Mouse (Mus musculus) T-cell, adult 2 months (primary cell): Measurements from ENCODE around the gene B430218F22Rik.
A peak's percentile ranks its signal among the peaks of the same experiment; 100 is the strongest.
"Not testable (repeated sequence)": the region's sequence is repeated elsewhere in the genome, so short reads cannot be mapped to it uniquely, and the experiment has no call there.

Experiments used
- DNase-seq: peaks from one replicate; pipeline ENCODE4 v3.0.0; 2022; ENCODE audit warnings: low spot score

The B430218F22Rik gene

DNA sequence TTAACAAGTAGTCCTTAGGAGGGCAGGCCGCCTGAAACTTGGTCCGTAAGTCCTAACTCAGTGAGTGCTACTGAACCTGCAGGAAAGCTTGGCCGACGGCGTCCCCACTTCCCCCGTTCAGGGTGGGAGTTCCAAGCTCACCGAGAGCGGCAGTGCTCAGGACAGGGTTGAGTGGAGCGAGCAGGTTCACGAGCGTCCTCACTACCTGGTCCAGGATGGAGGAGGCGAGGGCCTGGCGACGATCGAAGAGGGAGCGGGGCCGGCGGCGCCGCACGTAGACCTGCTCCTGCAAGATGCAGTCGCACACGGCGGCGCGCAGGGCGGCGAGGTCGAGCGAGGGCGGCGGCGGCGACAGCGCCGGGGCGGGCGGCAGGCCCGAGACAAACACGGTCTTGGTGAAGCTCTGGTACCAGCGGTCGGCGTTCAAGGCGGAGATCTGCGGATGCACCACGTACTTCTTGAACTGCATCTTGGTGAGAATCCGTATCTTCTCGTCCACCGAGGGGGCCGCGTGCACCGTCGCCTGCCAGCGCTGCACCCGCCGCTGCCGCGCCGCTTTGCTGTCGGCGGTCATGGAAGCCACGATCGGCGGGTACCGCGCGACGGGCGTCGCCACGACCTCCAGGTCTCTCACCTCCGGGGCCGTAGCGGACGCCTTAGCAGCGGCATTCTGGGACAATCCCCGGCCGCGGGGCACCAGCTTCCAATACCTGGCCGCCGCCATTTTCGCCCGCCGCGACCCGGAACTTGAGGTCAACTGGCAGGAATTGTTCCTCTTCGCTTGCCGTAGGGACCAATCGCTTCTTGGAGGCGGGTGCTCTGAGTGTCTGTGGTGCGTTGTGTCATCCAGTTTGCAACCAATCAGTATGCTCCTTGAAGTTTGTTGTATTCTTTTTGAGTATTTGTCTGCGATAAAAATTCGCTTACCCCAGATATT lies at the start of gene B430218F22Rik, which contains the start of gene Mrps30:
Gene B430218F22Rik, plus strand, starts transcription at position 120 of the 937 bp plus-strand sequence.
Gene Mrps30, minus strand, starts transcription at position 742 of the 937 bp plus-strand sequence.
- peak; percentile 93 for DNase-seq

DNA sequence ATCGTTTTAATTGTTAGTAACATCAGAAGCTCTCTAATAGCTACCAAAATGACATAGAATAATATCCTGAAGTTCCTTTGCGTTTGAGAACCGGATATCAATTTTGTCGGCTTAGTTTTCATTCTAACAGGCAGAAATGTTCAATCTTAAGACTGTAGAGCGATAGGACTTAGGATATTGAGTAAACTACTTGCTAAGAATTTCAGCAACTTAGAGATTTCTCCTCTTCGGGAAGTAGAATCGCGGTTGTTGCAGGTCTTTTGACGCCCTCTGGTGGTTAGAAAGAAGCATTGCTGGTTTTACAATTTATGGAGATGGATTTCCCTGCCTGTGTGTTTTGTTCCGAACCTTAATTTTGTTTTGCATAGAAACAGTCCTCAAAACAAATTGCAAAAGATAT lies 36.2 kb upstream of the B430218F22Rik start:
- no peak for DNase-seq

DNA sequence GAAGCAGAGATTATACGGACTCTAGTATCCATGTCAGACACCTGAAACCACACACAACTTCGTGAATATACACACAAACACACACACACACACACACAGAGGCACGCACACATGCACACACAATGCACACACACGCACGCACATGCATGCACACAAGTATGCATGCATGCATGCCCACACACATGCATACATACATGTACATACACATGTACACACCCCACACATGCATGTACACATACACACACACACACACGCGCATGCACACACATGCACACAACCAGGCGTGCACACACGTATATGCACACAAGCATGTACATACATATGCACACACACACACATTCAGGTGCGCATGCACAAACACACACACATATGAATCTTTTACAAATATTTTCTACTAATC lies 35.6 kb upstream of the B430218F22Rik start:
- DNase-seq: no peak

DNA sequence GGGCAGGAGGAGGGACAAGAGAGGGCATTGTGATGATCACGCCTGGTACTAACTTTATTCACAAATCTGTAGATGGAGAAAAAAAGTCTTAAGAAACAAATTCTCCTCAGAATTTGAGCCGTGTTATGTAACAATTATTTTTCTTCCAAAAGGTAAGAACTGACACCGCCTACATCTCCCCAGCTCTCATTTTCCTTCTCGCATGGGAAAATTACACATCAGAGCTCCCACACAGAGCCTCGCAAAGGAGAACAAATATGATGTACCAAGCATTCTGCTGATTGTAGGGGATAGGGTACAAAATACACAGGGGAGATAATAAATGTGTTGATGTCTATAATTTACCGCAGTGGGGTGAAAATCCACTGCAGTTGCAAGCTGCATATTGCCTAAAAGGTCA lies 23.1 kb upstream of the B430218F22Rik start:
- no peak for DNase-seq

DNA sequence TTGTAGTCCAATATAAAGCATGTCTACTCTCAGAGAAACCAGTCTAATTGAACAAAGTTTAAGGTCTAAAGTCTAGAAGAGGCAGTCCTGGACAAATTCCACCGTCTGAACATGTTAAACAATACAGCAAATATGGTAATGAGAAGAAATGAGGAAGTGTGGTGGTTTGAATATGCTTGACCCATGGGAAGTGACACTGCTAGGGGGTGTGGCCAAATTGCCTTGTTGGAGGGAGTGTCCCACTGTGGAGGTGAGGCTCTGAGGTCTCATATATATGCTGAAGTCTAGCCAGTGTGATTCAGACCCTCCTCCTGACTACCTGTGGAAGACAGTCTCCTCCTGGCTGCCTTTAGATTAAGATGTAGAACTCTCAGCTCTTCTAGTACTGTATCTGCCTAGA lies 20.7 kb upstream of the B430218F22Rik start:
- DNase-seq: no peak

DNA sequence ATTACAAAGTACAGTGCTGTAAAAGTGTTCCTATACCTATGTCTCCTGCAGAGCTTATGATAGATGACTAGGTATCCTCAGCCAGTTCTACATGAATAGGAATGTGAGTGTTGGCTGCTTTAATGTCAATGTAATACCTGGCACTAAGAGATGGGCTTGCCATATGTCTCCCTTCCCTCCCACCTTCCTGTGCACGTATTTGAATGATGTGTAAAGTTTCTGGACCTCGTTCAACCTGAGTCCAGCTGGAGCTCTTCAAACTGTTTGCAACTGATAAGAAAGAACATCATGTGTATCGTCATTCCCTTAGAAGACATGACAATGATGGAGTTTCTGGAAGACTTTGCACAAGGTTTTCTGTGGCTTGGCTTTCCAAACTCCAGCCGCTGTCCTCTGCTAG lies 13.6 kb upstream of the B430218F22Rik start:
- DNase-seq: no peak

DNA sequence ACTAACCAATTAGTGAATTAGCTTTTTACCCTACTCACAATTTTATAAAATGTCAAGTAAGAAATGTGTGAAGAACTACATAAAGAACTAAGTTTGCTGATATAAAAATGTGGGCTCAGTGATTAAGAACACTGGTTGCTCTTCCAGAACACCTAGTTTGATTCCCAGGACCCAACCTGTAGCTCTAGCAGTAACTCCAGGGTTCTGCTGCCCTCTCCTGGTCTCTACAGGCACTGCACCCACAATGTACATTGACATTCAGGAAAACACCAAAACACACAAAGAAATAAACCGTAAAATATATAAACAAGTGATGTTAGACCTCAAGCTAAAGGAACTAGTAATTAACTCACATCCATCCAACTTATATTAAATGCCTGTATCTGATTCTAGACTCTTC lies 7.3 kb upstream of the B430218F22Rik start:
- peak; percentile 42 for DNase-seq

DNA sequence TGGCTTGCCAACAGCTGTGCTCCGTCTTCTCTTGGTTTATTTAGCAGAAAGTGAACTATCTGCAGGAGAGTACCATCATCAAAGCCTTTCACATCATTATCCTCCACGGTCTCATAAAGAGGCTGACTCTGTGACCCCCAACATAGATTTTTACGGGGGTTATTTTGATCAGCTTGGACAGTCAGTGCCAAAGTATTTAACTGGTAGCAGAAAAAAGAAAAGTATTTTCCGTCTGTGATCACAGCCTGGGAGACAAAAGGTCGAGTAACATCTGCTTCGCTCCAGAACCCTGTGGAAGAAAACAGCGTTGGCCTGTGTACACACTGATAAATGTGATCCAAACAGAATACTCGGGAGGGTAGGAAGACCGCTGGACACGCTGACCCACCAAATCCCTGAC lies 6.0 kb upstream of the B430218F22Rik start:
- DNase-seq: no peak

DNA sequence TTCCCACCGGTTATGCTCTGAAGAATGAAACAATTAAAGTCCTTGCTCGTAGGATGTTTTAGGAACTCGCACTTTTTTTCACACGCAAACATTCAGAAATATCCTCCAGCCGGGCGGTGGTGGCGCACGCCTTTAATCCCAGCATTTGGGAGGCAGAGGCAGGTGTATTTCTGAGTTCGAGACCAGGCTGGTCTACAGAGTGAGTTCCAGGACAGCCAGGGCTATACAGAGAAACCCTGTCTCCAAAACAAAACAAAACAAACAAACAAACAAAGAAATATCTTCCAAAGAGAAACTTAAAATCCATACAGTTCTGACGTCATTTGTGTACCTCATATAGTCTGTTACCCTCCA lies 995 bp downstream of the B430218F22Rik start:
- not testable (repeated sequence) for DNase-seq

DNA sequence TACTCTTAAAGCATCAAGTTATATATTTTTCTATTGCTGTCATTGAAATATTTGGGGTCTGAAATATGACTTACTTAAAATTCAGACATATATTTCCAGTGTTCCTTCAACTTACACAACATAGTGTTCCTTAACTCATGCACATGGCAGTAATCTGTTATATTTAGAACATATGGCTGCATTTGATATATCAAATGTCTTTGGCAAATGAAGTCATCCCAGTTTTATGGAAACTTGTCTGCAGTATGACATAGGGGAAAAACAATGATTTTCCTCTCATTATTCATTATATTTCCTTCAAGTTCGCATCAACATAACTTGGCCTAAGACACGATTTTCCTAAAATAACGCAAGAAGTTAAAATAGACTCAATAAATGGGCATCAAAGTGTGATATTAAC lies 9.4 kb downstream of the B430218F22Rik start:
- no peak for DNase-seq

DNA sequence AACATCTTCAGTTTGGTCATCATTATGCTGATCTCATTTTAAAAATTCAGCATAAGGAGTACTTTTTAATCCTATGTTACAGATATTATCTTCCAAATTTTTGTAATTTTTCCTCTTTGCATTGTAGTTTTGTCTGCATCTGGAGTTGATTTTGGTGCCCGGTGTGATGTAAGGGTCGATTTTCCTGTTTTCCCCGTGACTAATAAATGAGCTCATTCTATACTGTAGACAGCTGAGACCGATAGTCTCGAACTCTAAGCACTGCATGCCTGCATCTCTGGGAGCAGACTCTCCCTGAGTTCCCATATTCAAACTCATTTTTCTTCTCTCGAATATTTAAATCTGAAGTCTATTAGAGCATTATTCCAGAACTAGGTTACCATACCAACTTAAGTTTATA lies 13.9 kb downstream of the B430218F22Rik start:
- no peak for DNase-seq

DNA sequence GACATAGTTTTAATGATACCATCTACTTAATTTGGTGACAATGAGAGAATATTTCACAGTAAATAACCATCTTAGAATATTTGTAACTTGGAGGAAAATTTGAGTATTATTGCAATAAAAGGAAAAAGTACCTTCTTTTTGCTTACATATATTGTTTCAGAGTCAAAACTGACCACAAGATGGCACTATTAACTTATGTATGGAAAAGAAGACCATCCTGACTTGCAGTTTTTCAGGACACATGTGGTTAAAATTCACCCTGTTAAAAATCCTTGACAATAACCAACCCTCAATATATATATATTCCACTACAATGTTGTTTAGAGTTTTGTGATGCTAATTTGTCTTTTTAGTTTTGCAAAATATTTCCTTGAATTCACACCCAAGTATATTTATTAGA lies 17.1 kb downstream of the B430218F22Rik start:
- DNase-seq: no peak

DNA sequence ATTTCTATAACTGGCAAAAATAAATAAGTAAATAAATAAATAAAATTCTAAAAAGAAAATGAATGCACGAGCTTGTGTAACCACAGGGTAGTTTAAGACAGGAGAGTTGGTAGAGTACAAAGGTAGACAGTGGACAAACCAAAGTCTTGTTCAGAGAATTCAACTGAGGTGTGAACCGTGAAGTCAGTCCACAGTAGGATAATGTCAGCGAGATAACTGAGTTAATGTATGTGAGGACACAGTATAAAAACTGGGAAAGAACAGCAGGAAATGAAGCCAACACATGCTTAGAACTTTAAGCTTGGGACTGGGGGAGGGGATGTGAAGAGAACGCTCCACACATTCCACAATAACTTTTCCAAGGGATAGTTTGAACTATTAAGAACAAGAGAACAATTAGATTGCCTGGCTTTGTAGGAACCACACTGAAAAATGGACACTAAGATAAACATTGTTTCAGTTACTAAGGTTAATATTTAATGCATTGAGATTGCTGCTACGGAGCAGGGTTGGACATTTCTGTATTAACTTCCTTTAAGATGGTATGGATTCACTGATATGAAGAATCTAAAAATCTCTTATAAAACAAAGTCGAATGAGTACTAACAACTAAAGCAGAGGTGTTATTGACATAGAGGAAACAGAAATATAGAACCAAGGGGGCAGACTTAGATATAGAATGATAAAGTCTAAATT lies 25.0 kb downstream of the B430218F22Rik start:
- no peak for DNase-seq

DNA sequence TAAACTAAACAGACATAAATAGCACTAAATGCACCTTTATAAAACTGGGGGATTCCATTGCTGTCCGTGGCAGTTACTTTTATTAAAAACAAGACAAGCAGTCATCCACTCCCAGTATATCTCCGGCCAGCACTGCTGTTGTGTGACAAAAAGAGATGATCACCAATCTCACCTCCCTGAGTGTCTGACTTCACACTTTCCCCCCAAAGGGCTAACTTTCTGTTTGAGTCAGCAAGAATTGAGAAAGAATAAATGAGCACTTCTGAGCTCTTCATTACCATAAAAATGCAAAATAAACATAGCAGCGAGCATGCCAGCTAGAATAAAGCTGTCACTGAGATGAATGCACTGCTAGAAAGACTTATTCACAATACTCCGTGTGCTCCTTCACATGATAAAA lies 31.7 kb downstream of the B430218F22Rik start:
- DNase-seq: no peak

DNA sequence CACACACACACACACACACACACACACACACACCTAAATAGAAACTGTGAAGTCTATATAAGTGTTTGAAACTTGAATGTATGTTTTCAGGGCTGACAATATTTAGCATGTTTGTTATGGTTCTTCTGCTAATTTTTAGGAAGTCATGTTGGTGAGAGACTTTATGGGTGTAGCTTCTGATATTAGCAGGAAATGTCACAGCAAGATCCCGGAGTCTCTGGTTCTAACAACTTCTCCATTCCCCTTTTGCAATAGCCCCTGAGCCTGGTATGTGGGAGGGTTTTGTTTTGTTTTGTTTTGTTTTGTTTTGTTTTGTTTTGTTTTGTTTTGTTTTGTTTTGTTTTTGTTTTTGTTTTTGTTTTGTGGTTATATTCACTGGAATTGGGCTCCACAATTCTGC lies 34.0 kb downstream of the B430218F22Rik start:
- DNase-seq: no peak

DNA sequence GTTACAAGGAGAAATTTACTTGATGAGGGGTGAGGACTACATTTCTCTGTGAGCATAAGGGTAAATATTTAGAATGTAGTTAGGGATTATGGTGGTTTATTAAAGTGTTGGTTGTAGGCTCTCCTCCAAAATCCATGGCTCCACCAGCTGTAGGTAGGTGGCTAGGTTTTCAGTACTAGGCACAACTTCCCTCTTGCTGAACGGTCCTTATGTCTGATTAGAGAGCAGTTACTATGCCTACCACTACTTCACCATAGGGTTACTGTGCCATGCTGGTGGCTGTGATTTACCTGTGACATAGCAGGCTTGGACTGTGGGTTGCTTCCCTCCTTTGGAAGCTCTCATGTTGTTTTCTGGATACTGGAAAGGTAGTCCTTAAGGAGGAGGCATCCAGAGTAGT lies 34.4 kb downstream of the B430218F22Rik start:
- DNase-seq: no peak
